Mouse (Mus musculus) left cerebral cortex, postnatal 25 days (tissue): Measurements from ENCODE around the gene Pde10a. TPM values are rescaled to one million over a fixed set of nuclear protein-coding genes. Genes with fewer than 3 reads are reported as not detected.

Source experiments
- DNase-seq, 2 experiments: peaks; one replicate each; pipeline ENCODE4 v3.0.0; 2022; ENCODE audit warnings: low spot score in 2 of 2, mixed read lengths in 1 of 2
- intact Hi-C: fragments of 180-260 bp; cut with DNase I; formaldehyde crosslinking; loops from one replicate; pipeline ENCODE4 v1.15.1; 2025
- total RNA-seq, 2 experiments: library from RNA; stranded (reverse); gene quantifications; 2 replicates each; pipeline ENCODE4 v1.2.3; 2021

Pde10a gene
- total RNA-seq = 100 to 1,000 TPM in 1 of 2 experiments, 10 to 100 TPM in 1; 64.8 to 174 TPM

GRCm38 (mm10) chr17:8525225-8525721 is at the start of gene Pde10a:
Pde10a (plus strand) TSS chr17:8525372.
- intact Hi-C loops = loop anchor here (1.0 to 2.0 kb wide), 3 partner anchors 17 to 56 kb away; no protein-coding TSS in a partner anchor
- peak; percentile 30 to 58 for DNase-seq

GRCm38 (mm10) chr17:8478554-8478953 is 46.6 kb upstream of the Pde10a start:
- DNase-seq = peak in 1 of 2 experiments; percentile 72
- intact Hi-C loops = no loop called here

DNA sequence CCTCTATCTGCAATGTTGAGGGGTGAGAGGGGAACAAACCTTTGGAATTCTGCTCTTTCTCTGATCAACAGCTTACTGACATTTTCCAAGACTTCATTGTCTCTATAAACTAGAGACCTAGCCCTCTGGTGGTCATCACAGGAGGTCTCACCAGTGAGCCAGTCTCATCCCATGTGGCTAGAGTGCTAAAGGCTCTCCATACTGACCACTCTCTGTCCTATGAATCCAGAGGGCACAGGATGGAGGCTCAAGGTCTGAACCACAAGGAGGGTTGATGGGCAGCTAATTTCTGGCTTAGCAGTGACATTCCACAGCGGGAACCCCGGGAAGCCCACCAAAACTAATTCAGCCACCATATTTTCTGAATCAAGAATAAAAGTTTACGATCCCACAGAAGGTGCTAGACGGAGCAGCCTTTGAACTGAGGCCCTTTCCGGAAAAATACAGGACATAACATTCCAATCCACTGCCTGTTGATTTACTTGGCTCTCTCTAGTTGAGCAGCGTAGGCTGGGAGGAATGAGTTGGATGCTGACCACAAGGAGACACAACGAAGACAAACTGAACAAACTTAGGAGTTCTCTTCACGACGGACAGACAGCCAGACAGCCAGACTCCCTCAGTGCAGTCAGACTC is 45.6 kb upstream of the Pde10a start:
- no peak for DNase-seq
- intact Hi-C loops = no loop called here

- DNase-seq = no peak
- intact Hi-C loops = no loop called here
Observed at GRCm38 (mm10) chr17:8481797-8482196, 43.4 kb upstream of the Pde10a start.

DNA sequence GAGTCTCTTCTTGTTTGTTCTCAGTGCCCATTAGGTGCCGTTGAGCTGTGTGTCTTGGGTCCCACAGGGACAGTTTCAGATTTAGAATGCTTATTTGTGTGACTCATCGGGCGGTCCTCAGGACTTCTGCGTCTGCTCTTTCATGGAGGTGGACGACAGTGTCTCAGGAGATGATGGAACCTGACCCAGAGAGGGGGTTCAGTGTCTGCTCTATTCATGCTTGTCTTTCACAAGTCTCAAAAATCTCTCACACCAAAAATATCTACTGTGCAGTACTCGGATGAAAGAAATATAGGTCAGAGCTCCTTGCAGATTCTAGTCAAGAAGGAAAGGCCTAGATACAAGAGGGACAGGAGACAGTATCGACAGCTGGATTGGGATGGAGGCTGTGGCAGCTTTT is 42.3 kb upstream of the Pde10a start:
- intact Hi-C loops = loop anchor here (1.0 kb wide), 1 partner anchor 41 kb away; no protein-coding TSS in a partner anchor
- peak in 1 of 2 experiments; percentile 76 for DNase-seq

DNA sequence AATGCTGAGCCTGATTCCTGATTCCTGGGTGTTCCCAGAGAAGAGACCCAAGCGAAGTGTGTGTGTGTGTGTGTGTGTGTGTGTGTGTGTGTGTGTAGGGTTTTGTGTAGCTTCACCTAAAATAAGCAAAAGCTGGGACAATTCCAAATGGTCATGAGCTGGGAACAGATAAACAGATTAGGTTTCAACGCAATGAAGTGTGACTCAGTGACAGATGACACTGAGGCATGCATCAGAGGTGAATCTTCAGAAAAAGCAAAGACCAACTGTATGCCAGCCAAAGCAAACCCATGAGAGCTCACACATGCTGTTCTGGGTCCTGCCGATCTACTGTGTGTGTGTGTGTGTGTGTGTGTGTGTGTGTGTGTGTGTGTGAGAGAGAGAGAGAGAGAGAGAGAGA is 40.9 kb upstream of the Pde10a start:
- intact Hi-C loops = no loop called here

DNA sequence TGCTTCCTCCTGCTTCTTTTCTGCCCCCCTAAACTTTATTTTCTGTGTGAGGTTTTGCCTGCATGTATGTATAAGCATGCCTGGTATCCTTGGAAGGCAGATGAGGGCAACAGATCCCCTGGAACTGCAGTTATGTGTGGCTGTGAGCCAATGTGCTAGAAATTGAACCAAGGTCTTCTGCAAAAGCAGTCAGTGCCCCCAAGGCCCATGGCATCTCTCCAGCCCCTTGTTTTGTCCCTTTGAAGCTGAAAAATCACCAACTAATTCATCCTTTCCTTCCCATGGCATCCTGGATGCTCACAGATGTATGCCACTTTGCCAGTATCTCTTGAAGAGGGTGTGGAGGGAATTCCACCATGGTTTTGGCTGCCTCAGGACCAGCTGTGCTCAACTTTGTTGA is 40.0 kb upstream of the Pde10a start:
- intact Hi-C loops = no loop called here
- no peak for DNase-seq

More for the DNA sequence above, 40.9 kb upstream of the Pde10a start:
- DNase-seq = no peak

GRCm38 (mm10) chr17:8487824-8488223 is 37.3 kb upstream of the Pde10a start:
- peak; percentile 92 to 99 for DNase-seq
- intact Hi-C loops = loop anchor here (1.0 kb wide), 2 partner anchors 20 to 37 kb away; partner anchors contain the start of gene Pde10a

DNA sequence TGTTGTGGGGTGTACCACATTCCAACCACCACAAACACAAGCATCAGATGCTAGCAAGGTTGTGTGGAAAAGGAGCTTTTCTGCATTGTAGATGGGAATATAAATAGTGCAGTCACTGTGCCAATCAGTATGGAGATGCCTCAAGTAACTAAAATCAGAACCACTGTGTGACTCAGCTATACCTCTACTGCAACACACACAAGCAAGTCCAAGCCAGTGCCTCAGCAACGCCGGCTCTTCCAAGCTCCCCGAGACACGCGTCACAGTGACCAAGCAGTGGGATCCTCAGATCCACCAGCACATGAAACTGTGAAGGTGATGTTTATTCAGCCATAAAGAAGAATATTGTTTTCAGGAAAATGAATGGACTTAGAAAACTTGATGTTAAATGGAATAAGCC is 34.2 kb upstream of the Pde10a start:
- DNase-seq = peak; percentile 39 to 90

DNA sequence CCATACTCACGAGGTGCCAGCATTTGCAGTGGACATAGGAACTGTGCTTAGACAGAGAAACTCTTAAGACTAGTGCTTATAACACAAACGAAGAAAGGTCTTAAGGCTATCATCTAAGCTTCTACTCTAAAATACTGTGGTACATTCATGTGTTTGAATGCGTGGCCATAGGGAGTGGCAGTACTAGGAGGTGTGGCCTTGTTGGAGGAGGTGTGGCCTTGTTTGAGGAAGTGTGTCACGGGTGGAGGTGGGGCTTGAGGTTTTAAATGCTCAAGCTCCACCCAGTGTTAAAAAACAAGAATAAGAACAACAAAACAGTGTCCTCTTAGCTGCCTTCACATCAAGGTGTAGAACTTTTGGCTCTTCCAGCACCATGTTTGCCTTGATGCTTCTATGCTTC is 31.7 kb upstream of the Pde10a start:
- no peak for DNase-seq
- intact Hi-C loops = no loop called here

More for the DNA sequence above, 34.2 kb upstream of the Pde10a start:
- intact Hi-C loops = no loop called here

DNA sequence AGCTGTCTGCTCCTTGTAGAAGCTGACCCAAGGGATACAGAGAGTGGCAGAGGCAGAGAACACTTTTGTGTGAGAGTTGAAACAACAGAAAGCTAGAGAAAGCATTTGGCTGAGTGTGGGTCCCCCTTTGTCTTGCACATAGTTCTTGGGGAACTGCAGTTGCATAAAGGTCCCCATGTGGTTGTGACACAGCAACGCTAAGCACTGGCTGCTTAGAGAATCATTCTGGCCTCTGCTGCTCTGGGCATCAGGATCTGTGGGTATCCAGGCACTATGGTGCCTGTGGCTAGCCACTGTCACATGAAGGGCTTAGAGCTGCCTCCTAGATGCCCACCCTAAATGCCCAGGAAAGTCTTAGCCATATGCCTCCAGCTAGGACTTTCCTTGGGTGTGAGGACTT is 27.0 kb upstream of the Pde10a start:
- intact Hi-C loops = no loop called here
- DNase-seq = no peak

DNA sequence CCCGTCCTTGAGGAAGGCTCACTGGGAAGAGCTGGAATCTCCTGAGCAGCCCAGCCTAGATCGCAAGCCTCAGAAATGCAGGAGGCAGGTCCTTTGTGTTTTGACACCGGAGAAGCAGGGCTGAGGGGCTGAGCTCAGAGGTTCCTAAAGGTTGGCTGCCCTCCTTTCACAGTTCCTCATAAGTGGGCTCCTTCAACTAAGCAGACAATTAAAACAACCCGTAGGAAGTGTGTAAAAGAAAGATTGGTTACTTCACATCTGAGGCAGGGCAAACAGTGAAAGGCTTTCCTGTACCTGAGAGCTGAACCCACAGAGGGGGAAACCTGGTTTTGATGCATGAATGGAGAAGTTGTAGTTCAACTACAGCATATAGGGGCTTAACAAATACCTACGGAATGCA is 26.5 kb upstream of the Pde10a start:
- intact Hi-C loops = no loop called here
- no peak for DNase-seq

DNA sequence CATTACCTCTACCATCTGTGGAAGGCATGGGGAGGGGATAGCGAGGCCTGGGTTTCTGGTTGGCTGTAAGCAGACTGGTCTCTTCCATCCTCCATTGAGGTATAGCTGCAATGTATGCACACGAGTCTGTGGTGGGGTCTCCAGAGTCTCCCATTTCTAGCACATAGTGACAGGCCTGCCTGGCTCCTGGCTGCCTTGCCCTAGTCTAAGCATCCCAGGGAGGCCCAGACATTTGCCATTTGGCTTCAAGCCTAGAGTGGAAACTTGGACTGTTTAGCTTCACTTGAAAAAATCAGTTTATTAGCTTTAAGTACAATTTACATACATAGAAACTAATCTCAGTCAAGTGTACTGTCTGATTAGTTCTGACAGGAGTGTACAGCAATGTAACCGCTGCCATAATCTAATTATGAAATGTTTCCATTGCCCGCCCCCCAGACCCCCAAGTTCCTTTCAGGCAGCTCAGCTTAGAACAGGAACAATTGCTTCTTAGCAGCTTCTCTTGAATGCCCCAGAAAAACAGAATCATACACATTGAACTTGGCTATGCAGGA is 25.5 kb upstream of the Pde10a start:
- DNase-seq = no peak
- intact Hi-C loops = no loop called here

DNA sequence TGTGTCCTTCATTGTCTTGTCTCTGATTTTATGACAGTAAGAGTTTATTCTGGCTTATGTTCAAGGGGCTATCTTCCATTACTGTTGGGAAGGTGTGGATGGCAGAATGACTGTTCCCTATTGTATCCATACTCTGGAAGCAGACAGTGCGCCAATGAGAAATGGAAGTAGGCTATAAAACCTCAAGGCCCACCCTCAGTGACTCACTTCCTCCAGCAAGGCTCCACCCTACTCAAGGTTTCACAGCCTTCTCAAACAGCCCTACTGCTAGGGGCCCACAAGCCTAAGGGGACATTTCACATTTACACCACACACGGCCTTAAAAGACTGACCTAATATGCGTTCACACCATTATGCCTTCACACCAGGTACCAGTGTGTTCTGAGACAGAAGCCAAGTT is 20.8 kb upstream of the Pde10a start:
- intact Hi-C loops = no loop called here
- no peak for DNase-seq

- intact Hi-C loops = no loop called here
- peak; percentile 87 to 95 for DNase-seq
Observed at GRCm38 (mm10) chr17:8505669-8506426, 19.3 kb upstream of the Pde10a start.

DNA sequence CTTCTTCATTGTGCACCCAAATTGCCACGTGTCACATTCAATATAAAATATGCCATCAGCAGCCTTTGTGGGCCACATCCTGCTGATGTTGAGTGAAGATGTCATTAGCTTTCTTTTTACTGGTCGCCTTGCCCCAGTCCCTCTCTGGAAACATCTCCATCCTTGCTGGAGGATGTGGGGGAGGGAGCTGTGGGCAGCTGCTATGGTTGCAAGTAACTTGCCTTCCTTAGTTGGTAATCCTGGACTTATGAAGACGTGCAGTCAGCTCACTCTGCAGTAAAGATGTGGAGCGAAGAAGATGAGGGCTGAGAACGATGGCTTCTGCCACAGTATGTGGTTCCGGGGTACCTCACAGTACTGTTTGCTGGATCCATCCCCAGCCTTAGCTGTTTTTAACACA is 18.4 kb upstream of the Pde10a start:
- peak; percentile 36 to 74 for DNase-seq
- intact Hi-C loops = no loop called here

- intact Hi-C loops = loop anchor here (1.0 kb wide), 2 partner anchors 18 to 19 kb away; partner anchors contain the start of gene Pde10a
- peak in 1 of 2 experiments; percentile 23 for DNase-seq
Observed at GRCm38 (mm10) chr17:8507654-8508053, 17.5 kb upstream of the Pde10a start.

GRCm38 (mm10) chr17:8508305-8509141 is 16.6 kb upstream of the Pde10a start:
- intact Hi-C loops = loop anchor here (1.0 kb wide), 2 partner anchors 17 to 20 kb away; partner anchors contain the start of gene Pde10a
- peak; percentile 76 to 89 for DNase-seq

GRCm38 (mm10) chr17:8516006-8516405 is 9.2 kb upstream of the Pde10a start:
- peak; percentile 52 to 93 for DNase-seq

More at GRCm38 (mm10) chr17:8516006-8516405, 9.2 kb upstream of the Pde10a start:
- intact Hi-C loops = no loop called here
